Mouse (Mus musculus) embryonic facial prominence, embryonic 15.5 days (tissue): ENCODE results near the gene Clrn3. TPM values are rescaled to one million over a fixed set of nuclear protein-coding genes. Genes with fewer than 3 reads are reported as not detected.
"Not testable (repeated sequence)": the region's sequence is repeated elsewhere in the genome, so short reads cannot be mapped to it uniquely, and the experiment has no call there.

Experiments
- ATAC-seq: fragments of 200-750 bp; cut with Nextera tagmentation; 2 replicates; pipeline ENCODE4 v1.8.0; 2017; ENCODE audit warnings: low read depth, moderate TSS enrichment; ENCODE audit not compliant: insufficient number of reproducible peaks, low FRiP score, low TSS enrichment
- H3K27ac ChIP-seq: fragments of 300-500 bp; sonication (generic); replicated peaks from 2 replicates; pipeline ENCODE4 v1.5.1; 2015; ENCODE audit warnings: mild to moderate bottlenecking, inconsistent platforms
- H3K27me3 ChIP-seq: fragments of 300-500 bp; sonication (generic); 2 replicates; pipeline ENCODE4 v1.6.1; 2015; ENCODE audit warnings: inconsistent platforms
- H3K36me3 ChIP-seq: fragments of 300-500 bp; sonication (generic); 2 replicates; pipeline ENCODE4 v1.6.1; 2015; ENCODE audit warnings: mild to moderate bottlenecking, inconsistent platforms
- H3K4me1 ChIP-seq: fragments of 300-500 bp; sonication (generic); 2 replicates; pipeline ENCODE4 v1.6.1; 2015; ENCODE audit warnings: inconsistent platforms
- H3K4me2 ChIP-seq: fragments of 300-500 bp; sonication (generic); replicated peaks from 2 replicates; pipeline ENCODE4 v1.6.1; 2015; ENCODE audit warnings: mild to moderate bottlenecking, inconsistent platforms
- H3K4me3 ChIP-seq: fragments of 300-500 bp; sonication (generic); replicated peaks from 2 replicates; pipeline ENCODE4 v1.5.1; 2015; ENCODE audit warnings: mild to moderate bottlenecking, inconsistent platforms
- H3K9ac ChIP-seq: fragments of 300-500 bp; sonication (generic); 2 replicates; pipeline ENCODE4 v1.6.1; 2015; ENCODE audit warnings: inconsistent platforms
- H3K9me3 ChIP-seq: fragments of 300-500 bp; sonication (generic); replicated peaks from 2 replicates; pipeline ENCODE4 v1.6.1; 2016; ENCODE audit warnings: inconsistent platforms
- WGBS: fragments of 180-500 bp; shearing (Covaris S2); methylation state at CpG from one replicate; pipeline ENCODE4 v1.1.7; 2015; 5-methylcytosine and 5-hydroxymethylcytosine counted together
- polyA plus RNA-seq: library from polyadenylated mRNA; unstranded; fragments of >200 nt; fragmentation: Nextera tagmentation; extraction: Ambion mirVana; gene quantifications from 2 replicates; pipeline ENCODE4 v1.2.1, GENCODE M21; 2015

The Clrn3 gene
- not detected in 2 replicates for polyA plus RNA-seq

DNA sequence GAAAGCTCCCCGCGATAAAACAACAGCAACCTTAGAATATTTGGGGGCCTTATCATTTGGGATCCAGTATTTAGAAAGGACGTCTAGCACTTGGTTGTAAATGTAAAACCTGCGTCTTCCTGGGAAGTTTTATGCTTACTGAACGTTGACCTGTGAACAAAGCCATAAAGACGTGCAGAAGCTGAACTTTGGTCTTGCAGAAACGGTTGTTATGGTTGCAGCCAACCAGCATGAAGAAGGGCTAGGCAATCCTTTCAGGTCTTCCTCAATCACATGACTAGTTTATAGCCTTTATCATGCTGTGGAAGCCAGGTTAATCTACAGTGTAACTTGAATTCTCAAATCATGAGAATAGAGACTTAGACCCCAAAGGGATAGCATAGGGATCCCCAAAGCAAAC is at the start of gene Clrn3:
Gene Clrn3, minus strand, starts transcription at position 140 of the 400 bp plus-strand sequence.
- WGBS: 90% methylated on average over 7 of the region's 7 CpGs

DNA sequence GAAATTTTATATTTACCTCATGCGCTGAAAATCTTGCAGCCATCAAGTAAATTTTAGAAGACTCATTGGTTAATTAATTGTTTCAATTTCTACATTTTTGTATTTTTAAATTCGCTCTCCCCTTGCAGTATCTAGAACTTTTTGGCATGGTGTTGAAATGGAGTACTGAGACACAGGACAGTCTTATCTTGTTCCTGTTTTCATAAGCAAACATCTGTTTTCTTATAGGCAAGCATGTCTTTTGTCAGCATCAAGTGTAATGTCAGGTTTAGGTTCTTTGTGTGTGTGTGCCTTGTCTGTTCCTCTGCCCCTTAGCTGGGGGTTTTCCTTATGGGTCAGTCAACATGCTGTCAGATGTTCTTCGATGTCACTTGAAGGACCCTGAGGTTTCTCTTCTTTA is 47.9 kb upstream of the Clrn3 start:
- no peaks in the 10 kb centered on the region for H3K9me3 ChIP-seq
- peaks cover 45% of the 10 kb centered on the region for H3K4me1 ChIP-seq
- H3K4me2 ChIP-seq: no peak overlapping the region
- H3K9ac ChIP-seq: no peak overlapping the region
- H3K27me3 ChIP-seq: no peaks in the 10 kb centered on the region
- ATAC-seq: no peak
- H3K27ac ChIP-seq: no peak overlapping the region
- no peaks in the 10 kb centered on the region for H3K36me3 ChIP-seq
- WGBS: 88% methylated on average over 3 of the region's 3 CpGs
- H3K4me3 ChIP-seq: no peak overlapping the region

More for the DNA sequence above, at the start of gene Clrn3:
- no peak within 1 kb of the TSS for H3K27ac ChIP-seq
- H3K4me1 ChIP-seq: no peaks in the 10 kb centered on the region
- H3K36me3 ChIP-seq: no peaks in the 10 kb centered on the region
- H3K9ac ChIP-seq: no peak within 1 kb of the TSS
- no peak within 1 kb of the TSS for H3K4me2 ChIP-seq
- H3K9me3 ChIP-seq: no peaks in the 10 kb centered on the region
- no peak for ATAC-seq
- no peaks in the 10 kb centered on the region for H3K27me3 ChIP-seq
- H3K4me3 ChIP-seq: no peak within 1 kb of the TSS

DNA sequence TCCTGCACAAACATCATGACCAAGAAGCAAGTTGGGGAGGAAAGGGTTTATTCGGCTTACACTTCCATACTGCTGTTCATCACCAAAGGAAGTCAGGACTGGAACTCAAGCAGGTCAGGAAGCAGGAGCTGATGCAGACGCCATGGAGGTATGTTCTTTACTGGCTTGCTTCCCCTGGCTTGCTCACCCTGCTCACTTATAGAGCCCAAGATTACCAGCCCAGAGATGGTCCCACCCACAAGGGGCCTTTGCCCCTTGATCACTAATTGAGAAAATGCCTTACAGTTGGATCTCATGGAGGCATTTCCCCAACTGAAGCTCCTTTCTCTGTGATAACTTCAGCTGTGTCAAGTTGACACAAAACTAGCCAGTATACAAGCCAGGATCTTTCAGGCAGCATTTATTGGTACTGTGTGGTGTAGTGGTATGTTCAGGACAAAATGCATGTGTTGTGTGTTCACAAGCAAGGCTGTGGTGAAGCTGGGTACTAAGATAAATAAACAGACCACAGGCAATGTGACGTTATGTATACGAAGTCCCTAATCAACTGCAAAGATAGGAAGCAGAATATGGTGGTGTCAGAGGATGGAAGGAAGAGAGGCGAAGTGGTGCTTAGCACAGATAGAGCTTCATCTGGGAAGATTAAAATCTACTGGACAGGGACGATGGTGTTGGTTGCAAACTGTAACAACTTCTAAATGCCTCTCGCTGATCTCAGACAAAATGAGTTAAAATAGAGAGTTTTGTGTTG is 47.0 kb upstream of the Clrn3 start:
- not testable (repeated sequence) for ATAC-seq, H3K27me3 ChIP-seq, H3K4me2 ChIP-seq, H3K4me3 ChIP-seq, H3K9ac ChIP-seq, H3K36me3 ChIP-seq, H3K9me3 ChIP-seq, H3K27ac ChIP-seq
- H3K4me1 ChIP-seq: peaks cover 48% of the 10 kb centered on the region
- WGBS: 81% methylated on average over 7 of the region's 7 CpGs

DNA sequence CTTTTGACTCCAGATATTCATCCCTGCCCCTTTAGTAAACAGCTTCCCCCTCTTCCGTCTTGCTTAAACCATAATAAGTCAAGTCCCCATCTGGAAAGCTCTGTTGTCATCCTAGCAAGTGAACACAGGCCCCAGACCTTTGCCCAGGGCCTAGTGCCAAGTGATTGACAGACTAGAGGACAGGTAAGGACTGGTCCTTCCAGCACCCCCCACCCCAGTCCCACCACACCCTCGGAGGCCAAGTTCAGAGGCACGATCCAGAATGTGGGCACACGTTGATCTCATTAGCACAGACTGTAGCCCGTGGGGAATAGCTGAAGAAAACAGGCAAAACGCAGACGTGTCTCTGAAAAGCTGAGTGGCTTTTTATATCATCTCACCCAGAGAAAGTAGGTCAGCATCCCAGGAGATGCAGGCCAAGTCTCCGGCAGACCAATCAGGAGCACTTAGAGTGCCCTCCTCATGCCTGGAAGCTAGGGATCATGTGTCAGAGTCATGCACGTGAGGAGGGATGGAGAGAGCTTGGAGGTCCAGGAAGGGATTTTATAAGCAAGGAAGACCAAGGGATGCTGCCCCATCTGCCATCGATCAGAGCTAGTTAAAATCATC is 43.6 kb upstream of the Clrn3 start:
- H3K27ac ChIP-seq: peak overlapping the region; percentile 71

DNA sequence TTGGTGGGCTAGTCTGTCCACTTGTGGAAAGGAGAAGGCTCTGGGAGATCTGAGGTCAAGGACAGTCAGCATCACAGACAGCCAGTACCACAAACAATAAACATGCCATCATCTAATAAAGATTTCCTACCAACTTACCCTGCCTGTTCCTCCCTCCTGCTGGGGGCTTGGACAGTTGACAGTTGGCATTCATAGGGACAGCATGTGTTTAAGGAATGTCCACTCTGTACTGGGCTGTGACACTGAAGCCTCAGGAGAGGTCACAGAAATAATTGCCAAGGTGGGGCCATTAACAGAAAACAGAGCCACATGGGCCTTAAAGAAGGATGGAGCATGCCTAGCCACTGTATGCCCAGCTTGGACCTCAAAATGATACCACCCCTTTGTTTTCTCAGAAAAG is 42.9 kb upstream of the Clrn3 start:
- no peaks in the 10 kb centered on the region for H3K27me3 ChIP-seq
- H3K36me3 ChIP-seq: no peaks in the 10 kb centered on the region
- peaks cover 24% of the 10 kb centered on the region for H3K4me1 ChIP-seq
- H3K27ac ChIP-seq: peak overlapping the region; percentile 71
- no peak overlapping the region for H3K9ac ChIP-seq
- H3K4me3 ChIP-seq: no peak overlapping the region
- no peak for ATAC-seq
- H3K4me2 ChIP-seq: no peak overlapping the region
- no peaks in the 10 kb centered on the region for H3K9me3 ChIP-seq

More for the DNA sequence above, 43.6 kb upstream of the Clrn3 start:
- no peaks in the 10 kb centered on the region for H3K36me3 ChIP-seq
- H3K9ac ChIP-seq: no peak overlapping the region
- no peaks in the 10 kb centered on the region for H3K9me3 ChIP-seq
- ATAC-seq: peak; percentile 34
- no peak overlapping the region for H3K4me3 ChIP-seq
- no peaks in the 10 kb centered on the region for H3K27me3 ChIP-seq
- 10% methylated on average over 10 of the region's 10 CpGs for WGBS
- no peak overlapping the region for H3K4me2 ChIP-seq
- peaks cover 24% of the 10 kb centered on the region for H3K4me1 ChIP-seq

DNA sequence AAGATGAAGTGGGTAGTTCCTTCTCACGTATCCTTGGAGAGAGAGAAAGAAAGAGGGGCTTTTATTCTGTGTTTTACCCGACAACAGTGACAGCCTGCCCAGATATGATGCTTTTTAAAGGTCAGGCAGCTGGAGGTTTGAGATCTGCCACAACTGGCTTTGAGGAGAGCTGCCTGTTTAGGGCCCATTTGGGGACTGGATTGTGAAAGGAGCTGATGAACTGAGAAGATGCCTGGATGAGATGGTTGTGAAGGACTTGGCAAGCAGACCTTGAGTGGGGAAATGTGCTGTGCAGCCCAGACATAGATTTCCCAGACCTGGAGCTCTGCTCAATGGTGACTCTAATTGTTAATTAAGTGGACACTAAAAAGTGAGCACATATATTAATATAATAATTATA is 40.1 kb upstream of the Clrn3 start:
- no peak overlapping the region for H3K9ac ChIP-seq
- no peak for ATAC-seq
- H3K36me3 ChIP-seq: no peaks in the 10 kb centered on the region
- no peaks in the 10 kb centered on the region for H3K27me3 ChIP-seq
- no peak overlapping the region for H3K27ac ChIP-seq
- no peaks in the 10 kb centered on the region for H3K9me3 ChIP-seq
- no peak overlapping the region for H3K4me3 ChIP-seq
- H3K4me1 ChIP-seq: peaks cover 28% of the 10 kb centered on the region
- H3K4me2 ChIP-seq: no peak overlapping the region
- WGBS: 55% methylated on average over 2 of the region's 2 CpGs

DNA sequence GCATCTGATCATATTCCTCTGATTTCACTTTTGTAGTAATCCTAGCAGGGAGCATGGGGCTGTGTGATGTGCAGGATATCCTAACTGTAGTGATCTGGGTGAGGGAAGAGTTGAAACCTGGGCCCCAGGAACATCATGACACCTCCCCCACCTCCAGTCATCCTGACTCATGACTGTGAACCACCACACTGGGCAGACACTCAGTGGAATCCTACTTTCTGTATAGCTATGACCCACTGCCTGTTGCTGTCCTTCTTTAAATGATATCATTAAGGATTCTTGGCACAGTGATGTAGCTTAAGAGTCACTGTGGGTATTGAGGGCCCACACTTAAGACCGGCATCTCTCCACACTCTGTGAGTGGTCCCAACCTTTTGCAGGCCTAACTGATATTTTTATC is 39.1 kb upstream of the Clrn3 start:
- Histone ChIP-seq H3K36me3 (no peaks in the 10 kb centered on the region), H3K4me1 (peaks cover 21% of the 10 kb centered on the region), H3K4me3 (no peak overlapping the region), H3K9me3 (no peaks in the 10 kb centered on the region), H3K27ac (no peak overlapping the region), H3K4me2 (no peak overlapping the region), H3K27me3 (no peaks in the 10 kb centered on the region), H3K9ac (no peak overlapping the region)
- WGBS: 82% methylated on average over 1 of the region's 1 CpGs
- no peak for ATAC-seq

DNA sequence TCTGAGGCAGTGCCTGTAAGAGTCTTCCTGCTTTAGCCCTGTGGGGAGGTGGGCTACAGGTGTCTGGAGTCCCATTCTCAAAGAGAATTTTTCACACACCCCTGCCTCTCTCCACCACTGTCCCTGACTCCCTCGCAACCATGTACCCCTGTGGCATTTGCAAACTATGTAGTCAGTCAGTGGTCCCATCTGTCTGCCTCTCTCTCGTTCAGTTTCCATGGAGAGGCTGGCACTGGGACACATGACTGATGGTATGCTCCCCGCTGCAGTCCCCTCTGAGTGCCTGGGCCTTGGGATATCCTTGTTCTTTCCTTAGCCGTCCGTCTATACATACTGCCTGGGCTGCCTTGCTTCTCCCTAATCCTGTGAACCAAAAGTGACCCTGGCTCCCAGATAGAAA is 37.6 kb upstream of the Clrn3 start:
- no peak overlapping the region for H3K4me3 ChIP-seq
- H3K27me3 ChIP-seq: no peaks in the 10 kb centered on the region
- H3K4me1 ChIP-seq: peaks cover 7% of the 10 kb centered on the region
- no peak overlapping the region for H3K27ac ChIP-seq
- WGBS: 85% methylated on average over 5 of the region's 5 CpGs
- ATAC-seq: no peak
- H3K4me2 ChIP-seq: no peak overlapping the region
- H3K9ac ChIP-seq: no peak overlapping the region
- H3K9me3 ChIP-seq: no peaks in the 10 kb centered on the region
- no peaks in the 10 kb centered on the region for H3K36me3 ChIP-seq

DNA sequence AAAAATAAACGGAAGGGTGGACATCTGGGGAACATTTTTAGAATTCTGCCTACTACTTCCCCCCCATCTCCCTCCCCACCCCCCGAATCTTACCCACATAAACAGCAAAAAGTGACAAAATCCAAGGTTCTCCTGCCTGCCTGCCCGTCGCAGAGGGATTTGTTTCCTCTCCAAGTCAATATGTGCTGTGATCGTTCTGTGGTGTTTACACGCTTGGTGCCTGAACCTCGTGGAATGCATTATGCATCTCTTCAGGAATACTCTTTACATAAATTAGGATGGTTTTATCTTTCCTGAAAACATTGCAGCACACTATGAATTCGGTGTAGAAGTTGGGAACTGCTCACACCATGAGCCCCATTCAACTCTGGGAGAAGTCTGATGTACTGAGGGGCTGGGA is 35.6 kb upstream of the Clrn3 start:
- H3K4me3 ChIP-seq: no peak overlapping the region
- no peak overlapping the region for H3K27ac ChIP-seq
- H3K9me3 ChIP-seq: no peaks in the 10 kb centered on the region
- H3K36me3 ChIP-seq: no peaks in the 10 kb centered on the region
- H3K4me2 ChIP-seq: no peak overlapping the region
- no peak for ATAC-seq
- 47% methylated on average over 8 of the region's 8 CpGs for WGBS
- H3K27me3 ChIP-seq: no peaks in the 10 kb centered on the region
- peaks cover 5% of the 10 kb centered on the region; the same call in 1 of the 2 replicates for H3K4me1 ChIP-seq
- no peak overlapping the region for H3K9ac ChIP-seq

DNA sequence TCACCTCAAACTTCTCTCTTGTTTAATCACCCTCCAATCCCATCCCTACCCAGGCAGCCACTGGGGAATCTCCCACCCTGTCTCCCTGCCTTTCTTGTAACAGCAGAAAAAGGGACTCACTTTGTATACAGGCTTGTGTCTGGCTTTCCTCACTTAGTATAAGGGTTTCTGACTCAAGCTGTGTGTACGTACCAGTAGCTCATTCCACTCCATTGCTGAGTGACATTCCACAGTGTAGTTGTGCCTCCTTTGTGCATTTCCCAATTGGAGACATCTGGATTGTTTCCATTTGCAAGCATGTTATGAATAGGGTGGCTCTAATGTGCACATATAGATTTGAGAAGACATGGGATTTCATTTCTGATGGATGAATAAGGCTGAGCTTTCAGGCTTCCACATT is 31.8 kb upstream of the Clrn3 start:
- H3K27me3 ChIP-seq: 0 out of 2 replicates have a peak, but pooled peaks cover 3% of the 10 kb centered on the region

DNA sequence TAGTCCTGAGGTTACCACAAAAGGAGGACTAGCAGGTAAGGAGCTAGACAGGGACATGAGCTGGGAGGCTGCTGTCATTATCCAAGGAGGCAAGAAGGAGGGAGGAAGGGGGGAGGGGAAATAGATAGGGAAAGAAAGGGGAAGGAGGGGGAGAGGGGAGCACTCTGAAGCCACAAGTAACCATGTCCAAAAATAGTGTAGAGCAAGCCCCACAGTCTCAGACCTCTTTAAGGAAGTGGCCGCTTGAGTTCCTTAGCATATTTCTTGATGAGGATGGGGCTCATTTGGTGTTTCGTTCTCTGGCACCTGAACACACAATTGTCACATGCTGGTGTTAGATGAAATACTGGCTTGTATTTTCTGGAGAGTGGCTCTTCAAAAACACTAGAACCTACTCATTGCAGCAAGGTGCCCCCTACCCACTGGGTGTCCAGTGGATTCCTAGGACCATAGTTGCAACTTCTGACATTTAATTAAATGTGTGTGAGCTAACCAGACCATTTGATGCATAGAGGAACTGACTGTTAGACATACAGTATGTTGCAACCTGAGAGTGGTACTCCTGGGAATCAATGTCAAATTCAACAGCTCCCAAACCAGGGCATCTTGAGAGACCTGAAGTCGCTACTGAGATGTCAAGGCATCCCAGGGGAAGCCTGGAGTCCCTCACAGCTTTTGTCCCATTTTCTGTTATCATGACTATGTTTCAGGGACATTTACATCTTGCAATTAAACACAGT is 28.4 kb upstream of the Clrn3 start:
- 76% methylated on average over 3 of the region's 3 CpGs for WGBS
- H3K27me3 ChIP-seq: 0 out of 2 replicates have a peak, but pooled peaks cover 3% of the 10 kb centered on the region
- H3K36me3 ChIP-seq: no peaks in the 10 kb centered on the region
- H3K4me2 ChIP-seq: no peak overlapping the region
- no peak for ATAC-seq
- no peak overlapping the region for H3K27ac ChIP-seq
- H3K9me3 ChIP-seq: no peaks in the 10 kb centered on the region
- H3K4me1 ChIP-seq: no peaks in the 10 kb centered on the region; the same call in 1 of the 2 replicates
- no peak overlapping the region for H3K9ac ChIP-seq
- no peak overlapping the region for H3K4me3 ChIP-seq

More for the DNA sequence above, 31.8 kb upstream of the Clrn3 start:
- Histone ChIP-seq H3K36me3 (no peaks in the 10 kb centered on the region), H3K9me3 (no peaks in the 10 kb centered on the region), H3K27ac (no peak overlapping the region), H3K4me1 (peaks cover 5% of the 10 kb centered on the region; the same call in 1 of the 2 replicates), H3K4me2 (no peak overlapping the region), H3K9ac (no peak overlapping the region), H3K4me3 (no peak overlapping the region)
- no peak for ATAC-seq
- 25% methylated on average over 1 of the region's 1 CpGs for WGBS
